Mouse (Mus musculus): ENCODE results near the gene Sesn3.
A peak's percentile ranks its signal among the peaks of the same experiment; 100 is the strongest.

Sesn3 gene

GRCm38 (mm10) chr9:14354852-14355251 lies 80.0 kb downstream of the Sesn3 start:
- DNase-seq (ENCODE audit: low spot score): no peak

- DNase-seq (ENCODE audit: low spot score): no peak
Measured at GRCm38 (mm10) chr9:14357033-14357432, 82.2 kb downstream of the Sesn3 start.

- no peak for DNase-seq (ENCODE audit: low spot score)
Measured at GRCm38 (mm10) chr9:14362068-14362768, 87.4 kb downstream of the Sesn3 start.

- DNase-seq (ENCODE audit: low spot score): no peak
Measured at GRCm38 (mm10) chr9:14363540-14363939, 88.7 kb downstream of the Sesn3 start.

GRCm38 (mm10) chr9:14364719-14365118 lies 89.9 kb downstream of the Sesn3 start:
- no peak for DNase-seq (ENCODE audit: low spot score)

- DNase-seq (ENCODE audit: low spot score): no peak
Measured at GRCm38 (mm10) chr9:14365481-14366125, 90.7 kb downstream of the Sesn3 start.

GRCm38 (mm10) chr9:14367850-14368249 lies 93.0 kb downstream of the Sesn3 start:
- DNase-seq (ENCODE audit: low spot score): no peak

- DNase-seq (ENCODE audit: low spot score): no peak
Measured at GRCm38 (mm10) chr9:14369271-14369670, 94.4 kb downstream of the Sesn3 start.

- DNase-seq (ENCODE audit: low spot score): no peak
Measured at GRCm38 (mm10) chr9:14372440-14372839, 97.6 kb downstream of the Sesn3 start.

GRCm38 (mm10) chr9:14376149-14376548 lies 101.3 kb downstream of the Sesn3 start:
- DNase-seq (ENCODE audit: low spot score): no peak

GRCm38 (mm10) chr9:14378151-14378550 lies 103.3 kb downstream of the Sesn3 start:
- DNase-seq (ENCODE audit: low spot score): no peak

GRCm38 (mm10) chr9:14379769-14380385 lies 105.0 kb downstream of the Sesn3 start:
- DNase-seq (ENCODE audit: low spot score): no peak

- peak; percentile 89 for DNase-seq (ENCODE audit: low spot score)
Measured at GRCm38 (mm10) chr9:14380386-14381285, 105.8 kb downstream of the Sesn3 start.

- DNase-seq (ENCODE audit: low spot score): peak; percentile 59
Measured at GRCm38 (mm10) chr9:14381353-14382055, 106.6 kb downstream of the Sesn3 start, which contains the start of gene Endod1. Endod1 (minus strand) TSS chr9:14381507.

- peak; percentile 39 for DNase-seq (ENCODE audit: low spot score)
Measured at GRCm38 (mm10) chr9:14382256-14382791, 107.5 kb downstream of the Sesn3 start.
